Mouse (Mus musculus) MEL (cell line): Measurements from ENCODE around the gene Habp4. TPM values are rescaled to one million over a fixed set of nuclear protein-coding genes. Genes with fewer than 3 reads are reported as not detected.

Source experiments
- polyA plus RNA-seq, 2 experiments: library from polyadenylated mRNA; stranded (reverse) in 1 of 2; unstranded in 1 of 2; fragments of >175 nt in 1 of 2; fragments of >200 nt in 1 of 2; gene quantifications; 2 replicates each; pipeline versions ENCODE4 v1.2.1 to v1.2.4; 2012; ENCODE audit warnings: low replicate concordance in 2 of 2, low read depth in 1 of 2; ENCODE audit not compliant: insufficient read length in 2 of 2, insufficient read depth in 1 of 2, missing spikeins in 1 of 2
- total RNA-seq: library from RNA; depleted of rRNA; stranded (reverse); fragments of 300-350 nt; gene quantifications from 2 replicates; pipeline ENCODE4 v1.2.3, GENCODE M21; 2012; rRNA removed

The Habp4 gene
- total and polyA plus RNA-seq, 3 experiments = 4.4 to 19.8 TPM; not detected in 1

Other genes with a start within 250 kb of the Habp4 start
- gene Hsd17b3, start 72.6 kb upstream of the Habp4 start, total RNA-seq = not detected in 2 replicates
- gene Hsd17b3, start 72.6 kb upstream of the Habp4 start, polyA plus RNA-seq = not detected
- 3.9 and 6.0 TPM in 2 replicates for gene Slc35d2, start 32.5 kb upstream of the Habp4 start, total RNA-seq
- gene Slc35d2, start 32.5 kb upstream of the Habp4 start, polyA plus RNA-seq = 10 to 100 TPM in 1 of 2 experiments, not detected in 1; 11.6 TPM
- 19.5 and 23.4 TPM in 2 replicates for gene Zfp367, start 8.6 kb upstream of the Habp4 start, total RNA-seq
- 10 to 100 TPM in 1 of 2 experiments, not detected in 1; 28.4 TPM for gene Zfp367, start 8.6 kb upstream of the Habp4 start, polyA plus RNA-seq
- gene Cdc14b, start 113.5 kb downstream of the Habp4 start, total RNA-seq = 18.7 and 22.2 TPM in 2 replicates
- gene Cdc14b, start 113.5 kb downstream of the Habp4 start, polyA plus RNA-seq = 10 to 100 TPM in 1 of 2 experiments, not detected in 1; 28.3 TPM
- 4.2 and 4.4 TPM in 2 replicates for gene Aaed1, start 150.9 kb downstream of the Habp4 start, total RNA-seq
- gene Aaed1, start 150.9 kb downstream of the Habp4 start, polyA plus RNA-seq = 100 to 1,000 TPM in 1 of 2 experiments, 10 to 100 TPM in 1; 13.5 to 190 TPM
- 20.1 and 22.5 TPM in 2 replicates for gene Ctsl, start 209.1 kb downstream of the Habp4 start, total RNA-seq
- gene Ctsl, start 209.1 kb downstream of the Habp4 start, polyA plus RNA-seq = 10 to 100 TPM in 1 of 2 experiments, not detected in 1; 39.2 TPM